Mouse (Mus musculus): ENCODE measurements around the gene Kctd7.

DNA sequence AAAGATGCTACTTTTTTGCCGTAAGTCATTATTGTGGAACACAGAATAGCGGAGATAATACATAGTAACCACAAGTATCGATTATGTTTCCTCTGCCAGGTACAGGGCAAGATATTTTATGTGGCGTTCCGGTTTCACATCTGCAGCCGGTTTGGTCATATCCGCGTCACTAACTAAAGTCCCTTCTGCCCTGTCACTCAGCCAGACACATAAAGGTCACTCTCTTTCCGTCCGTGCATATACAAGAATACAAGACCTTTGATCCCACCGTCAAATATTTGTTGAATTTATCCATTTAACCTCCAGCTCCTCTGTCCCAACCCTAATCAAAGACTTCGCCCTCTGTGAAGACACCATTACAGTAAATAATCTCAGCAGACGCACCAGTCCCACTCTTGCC is 8.1 kb upstream of the Kctd7 start:
- TF ChIP-seq POLR2A (IDR thresholded peaks at IDR 0.05; ENCODE audit: low read depth, low read length) (no peak), CTCF (IDR thresholded peaks at IDR 0.05; ENCODE audit: borderline replicate concordance, insufficient read depth, low read length) (no peak)
